Mouse (Mus musculus): Measurements from ENCODE around the gene Tmem126a.

Tmem126a gene

GRCm38 (mm10) chr7:90456845-90457468, at the start of gene Tmem126a:
Gene Tmem126a (minus strand): TSS chr7:90457229.
- DNase-seq: peak; percentile 78

GRCm38 (mm10) chr7:90482607-90483006, 25.6 kb upstream of the Tmem126a start:
- no peak for DNase-seq

GRCm38 (mm10) chr7:90476313-90477245, 19.6 kb upstream of the Tmem126a start, which contains the start of gene Dlg2:
Gene Dlg2 (plus strand): TSS chr7:90476672.
- DNase-seq: no peak

GRCm38 (mm10) chr7:90475793-90476312, 18.8 kb upstream of the Tmem126a start, which contains the start of gene Tmem126b:
Gene Tmem126b (minus strand): TSS chr7:90476001.
- peak; percentile 100 for DNase-seq

GRCm38 (mm10) chr7:90473511-90473910, 16.5 kb upstream of the Tmem126a start:
- no peak for DNase-seq

GRCm38 (mm10) chr7:90461441-90461840, 4.4 kb upstream of the Tmem126a start:
- DNase-seq: no peak

GRCm38 (mm10) chr7:90460930-90461329, 3.9 kb upstream of the Tmem126a start:
- no peak for DNase-seq

GRCm38 (mm10) chr7:90460330-90460729, 3.3 kb upstream of the Tmem126a start:
- no peak for DNase-seq

GRCm38 (mm10) chr7:90457517-90457916, 488 bp upstream of the Tmem126a start:
- DNase-seq: no peak

- DNase-seq: no peak
Observed at GRCm38 (mm10) chr7:90456149-90456844, 732 bp downstream of the Tmem126a start.

GRCm38 (mm10) chr7:90444206-90444605, 12.8 kb downstream of the Tmem126a start:
- no peak for DNase-seq

- DNase-seq: peak; percentile 78
Observed at GRCm38 (mm10) chr7:90443101-90444091, 13.6 kb downstream of the Tmem126a start.

GRCm38 (mm10) chr7:90442518-90443080, 14.4 kb downstream of the Tmem126a start, which contains the start of gene Crebzf:
Gene Crebzf (plus strand): TSS chr7:90442729.
- DNase-seq: peak; percentile 94

GRCm38 (mm10) chr7:90442070-90442469, 15.0 kb downstream of the Tmem126a start:
- no peak for DNase-seq

GRCm38 (mm10) chr7:90440044-90440443, 17.0 kb downstream of the Tmem126a start:
- DNase-seq: no peak

- DNase-seq: no peak
Observed at GRCm38 (mm10) chr7:90432221-90432620, 24.8 kb downstream of the Tmem126a start.

- DNase-seq: peak; percentile 17
Observed at GRCm38 (mm10) chr7:90427006-90427405, 30.0 kb downstream of the Tmem126a start.

GRCm38 (mm10) chr7:90426020-90427001, 30.7 kb downstream of the Tmem126a start, which contains the start of gene Ccdc89:
Gene Ccdc89 (plus strand): TSS chr7:90426577.
- DNase-seq: peak; percentile 75

- DNase-seq: peak; percentile 47
Observed at GRCm38 (mm10) chr7:90409934-90410333, 47.1 kb downstream of the Tmem126a start.

All from cerebellum, adult 11 months (tissue).